ENCODE assay signal across 8 mouse cellular contexts in the genomic region with DNA sequence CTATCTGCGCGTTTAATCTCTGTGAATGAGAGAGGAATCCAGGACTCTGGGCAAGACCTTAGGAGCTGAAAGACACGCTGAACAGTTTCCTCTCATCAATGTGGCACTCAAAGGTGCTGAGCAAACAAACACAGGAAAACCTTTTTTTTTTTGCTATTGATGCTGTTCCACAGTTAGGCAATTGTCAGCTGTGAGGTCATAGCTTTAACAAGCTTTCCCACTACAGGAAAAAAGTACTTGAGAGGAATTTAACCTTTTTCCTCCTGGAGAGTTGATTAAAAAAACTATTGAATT.
DNase-seq lines count a peak whose midpoint lies in the region; ATAC-seq and TF ChIP-seq lines count a peak whose summit lies in the region.

No protein-coding gene starts in this region.

- peak; percentile 14; the same call in 1 of the 2 replicates for ATAC-seq in kidney, embryonic 16.5 days (ENCODE audit: low FRiP score, low TSS enrichment)
- ATAC-seq in forebrain, embryonic 14.5 days, result no peak
- no peak for ATAC-seq in limb, embryonic 14.5 days (ENCODE audit: low FRiP score, low read depth)
- ATAC-seq in neural tube, embryonic 15.5 days (ENCODE audit: low FRiP score), result 0 out of 2 replicates have a peak, but pooled peaks have one; percentile 5

- DNase-seq in kidney, adult 9 months, result no peak
- DNase-seq in forebrain, embryonic 14.5 days (ENCODE audit: low spot score), result peak; percentile 33
- DNase-seq in limb, embryonic 14.5 days (ENCODE audit: low spot score), result no peak
- DNase-seq in left cerebral cortex, adult 8-10 months (ENCODE audit: low spot score in 2 of 2), result no peak
- DNase-seq in natural killer cell, adult 2 months (ENCODE audit: low spot score in 2 of 2), result no peak
- no peak for DNase-seq in left cerebral cortex, adult 18-20 months (ENCODE audit: low spot score in 2 of 2)

- peak overlapping the region; percentile 63 for H3K27ac ChIP-seq in kidney, embryonic 16.5 days (ENCODE audit: low read length)
- no peak overlapping the region for H3K27ac ChIP-seq in forebrain, embryonic 14.5 days (ENCODE audit: low read depth, low read length)
- H3K27ac ChIP-seq in limb, embryonic 14.5 days (replicated peaks; ENCODE audit: low read depth, low read length), result 0 out of 2 replicates have a peak overlapping the region, but pooled peaks have one; percentile 26
- H3K27ac ChIP-seq in neural tube, embryonic 15.5 days (replicated peaks), result peak overlapping the region; percentile 49

- H3K4me2 ChIP-seq in kidney, embryonic 16.5 days (replicated peaks; ENCODE audit: low read depth, low read length), result peak overlapping the region; percentile 38
- H3K4me2 ChIP-seq in forebrain, embryonic 14.5 days (ENCODE audit: low read length), result peak overlapping the region; percentile 40
- H3K4me2 ChIP-seq in limb, embryonic 14.5 days (replicated peaks; ENCODE audit: low read depth, low read length, severe bottlenecking), result peak overlapping the region; percentile 15; the same call in 1 of the 2 replicates
- peak overlapping the region; percentile 30 for H3K4me2 ChIP-seq in neural tube, embryonic 15.5 days

- H3K36me3 ChIP-seq in kidney, embryonic 16.5 days (ENCODE audit: insufficient read depth, low read length), result no peaks in the 10 kb centered on the region
- H3K36me3 ChIP-seq in forebrain, embryonic 14.5 days (ENCODE audit: control insufficient read depth, insufficient read depth, low read length), result no peaks in the 10 kb centered on the region
- no peaks in the 10 kb centered on the region for H3K36me3 ChIP-seq in limb, embryonic 14.5 days (ENCODE audit: control insufficient read depth, insufficient read depth, low read length)
- H3K36me3 ChIP-seq in neural tube, embryonic 15.5 days, result no peaks in the 10 kb centered on the region

- H3K4me1 ChIP-seq in kidney, embryonic 16.5 days (ENCODE audit: insufficient read depth, low read length), result peaks cover 24% of the 10 kb centered on the region; the same call in 1 of the 2 replicates
- H3K4me1 ChIP-seq in forebrain, embryonic 14.5 days (ENCODE audit: control insufficient read depth, insufficient read depth, low read length), result peaks cover 16% of the 10 kb centered on the region
- H3K4me1 ChIP-seq in limb, embryonic 14.5 days (ENCODE audit: control insufficient read depth, insufficient read depth, low read length), result peaks cover 27% of the 10 kb centered on the region
- H3K4me1 ChIP-seq in neural tube, embryonic 15.5 days, result peaks cover 23% of the 10 kb centered on the region

- WGBS in kidney, embryonic 16.5 days, result 23% methylated on average over 3 of the region's 3 CpGs
- 21% methylated on average over 3 of the region's 3 CpGs for WGBS in forebrain, embryonic 14.5 days
- WGBS in limb, embryonic 14.5 days, result 42% methylated on average over 3 of the region's 3 CpGs
- WGBS in neural tube, embryonic 15.5 days, result 32% methylated on average over 3 of the region's 3 CpGs

- H3K4me3 ChIP-seq in kidney, embryonic 16.5 days (ENCODE audit: low read length), result no peak overlapping the region
- no peak overlapping the region for H3K4me3 ChIP-seq in forebrain, embryonic 14.5 days (ENCODE audit: low read depth, low read length)
- H3K4me3 ChIP-seq in limb, embryonic 14.5 days (replicated peaks; ENCODE audit: low read length), result no peak overlapping the region
- H3K4me3 ChIP-seq in neural tube, embryonic 15.5 days (replicated peaks), result no peak overlapping the region

- H3K9ac ChIP-seq in kidney, embryonic 16.5 days (replicated peaks; ENCODE audit: low read length), result peak overlapping the region; percentile 49; the same call in 1 of the 2 replicates
- no peak overlapping the region for H3K9ac ChIP-seq in forebrain, embryonic 14.5 days (ENCODE audit: low read length)
- no peak overlapping the region for H3K9ac ChIP-seq in limb, embryonic 14.5 days (ENCODE audit: low read depth, low read length, severe bottlenecking)
- H3K9ac ChIP-seq in neural tube, embryonic 15.5 days (replicated peaks), result no peak overlapping the region

- no peaks in the 10 kb centered on the region for H3K9me3 ChIP-seq in kidney, embryonic 16.5 days (ENCODE audit: low read length)
- H3K9me3 ChIP-seq in forebrain, embryonic 14.5 days (replicated peaks; ENCODE audit: control insufficient read depth, low read length), result no peaks in the 10 kb centered on the region
- no peaks in the 10 kb centered on the region for H3K9me3 ChIP-seq in limb, embryonic 14.5 days (ENCODE audit: control insufficient read depth, low read length)
- H3K9me3 ChIP-seq in neural tube, embryonic 15.5 days (replicated peaks), result no peaks in the 10 kb centered on the region

- no peak for TF ChIP-seq POLR2A in limb, embryonic 14.5 days (IDR thresholded peaks at IDR 0.05; ENCODE audit: borderline replicate concordance, extremely low read depth, insufficient read depth, insufficient read length)

- H3K27me3 ChIP-seq in kidney, embryonic 16.5 days (ENCODE audit: insufficient read depth, low read length), result no peaks in the 10 kb centered on the region
- H3K27me3 ChIP-seq in forebrain, embryonic 14.5 days (replicated peaks; ENCODE audit: control insufficient read depth, insufficient read depth, low read length), result no peaks in the 10 kb centered on the region
- H3K27me3 ChIP-seq in limb, embryonic 14.5 days (ENCODE audit: control insufficient read depth, insufficient read depth, low read length), result no peaks in the 10 kb centered on the region
- H3K27me3 ChIP-seq in neural tube, embryonic 15.5 days (replicated peaks), result no peaks in the 10 kb centered on the region

Comparison
In these comparisons a context has a peak if more than half of its experiments do, and no peak if none do; other contexts are left out.
1. ATAC-seq: peak in kidney, embryonic 16.5 days (single experiment) and neural tube, embryonic 15.5 days (single experiment); none in forebrain, embryonic 14.5 days (single experiment) and limb, embryonic 14.5 days (single experiment).
2. Peak in every context shown above with its lines, with median percentiles within 50 percentile points of each other: H3K4me2 ChIP-seq.